Mouse (Mus musculus): ENCODE results near the gene Psmc2.
A peak's percentile ranks its signal among the peaks of the same experiment; 100 is the strongest.

The Psmc2 gene

GRCm38 (mm10) chr5:21810924-21811323, 25.8 kb downstream of the Psmc2 start:
- DNase-seq: no peak

- peak; percentile 13 for DNase-seq
Observed at GRCm38 (mm10) chr5:21813994-21814393, 28.9 kb downstream of the Psmc2 start.

- no peak for DNase-seq
Observed at GRCm38 (mm10) chr5:21826370-21826769, 41.3 kb downstream of the Psmc2 start.

GRCm38 (mm10) chr5:21827643-21828042, 42.6 kb downstream of the Psmc2 start:
- no peak for DNase-seq

GRCm38 (mm10) chr5:21828855-21829254, 43.8 kb downstream of the Psmc2 start:
- peak; percentile 45 for DNase-seq

GRCm38 (mm10) chr5:21831761-21832160, 46.7 kb downstream of the Psmc2 start:
- DNase-seq: no peak

- no peak for DNase-seq
Observed at GRCm38 (mm10) chr5:21844676-21845075, 59.6 kb downstream of the Psmc2 start.

- no peak for DNase-seq
Observed at GRCm38 (mm10) chr5:21846616-21847290, 61.7 kb downstream of the Psmc2 start.

GRCm38 (mm10) chr5:21847438-21847837, 62.4 kb downstream of the Psmc2 start:
- no peak for DNase-seq

- DNase-seq: peak; percentile 12
Observed at GRCm38 (mm10) chr5:21851679-21852340, 66.7 kb downstream of the Psmc2 start.

Data from right cerebral cortex, adult 18-20 months (tissue).